Mouse (Mus musculus) layer of hippocampus, adult 18-20 months (tissue): ENCODE data around the gene Tmem156. TPM values are rescaled to one million over a fixed set of nuclear protein-coding genes. Genes with fewer than 3 reads are reported as not detected.

Experiments used
- DNase-seq, 2 experiments: peaks; one replicate each; pipeline ENCODE4 v3.0.0; 2022; ENCODE audit warnings: low spot score in 2 of 2
- total RNA-seq, 2 experiments: library from RNA; stranded (reverse); gene quantifications; 2 replicates each; pipeline ENCODE4 v1.2.3; 2021

Tmem156 gene
- total RNA-seq, 2 experiments from 2014 or later = 0.37 to 0.53 TPM

- DNase-seq = no peak
Measured at GRCm38 (mm10) chr5:65097457-65097856, 5.5 kb upstream of the Tmem156 start.

- no peak for DNase-seq
Measured at GRCm38 (mm10) chr5:65096805-65097204, 4.9 kb upstream of the Tmem156 start.

GRCm38 (mm10) chr5:65096082-65096481, 4.2 kb upstream of the Tmem156 start:
- DNase-seq = no peak

- DNase-seq = no peak
Measured at GRCm38 (mm10) chr5:65094902-65095545, 3.1 kb upstream of the Tmem156 start.

- no peak for DNase-seq
Measured at GRCm38 (mm10) chr5:65093769-65094168, 1.8 kb upstream of the Tmem156 start.

GRCm38 (mm10) chr5:65091184-65091858, 611 bp downstream of the Tmem156 start:
- DNase-seq = no peak

GRCm38 (mm10) chr5:65089707-65090106, 2.2 kb downstream of the Tmem156 start:
- DNase-seq = no peak

GRCm38 (mm10) chr5:65086522-65086921, 5.4 kb downstream of the Tmem156 start:
- no peak for DNase-seq

- no peak for DNase-seq
Measured at GRCm38 (mm10) chr5:65081836-65082235, 10.1 kb downstream of the Tmem156 start.

- DNase-seq = peak; percentile 3 to 70
Measured at GRCm38 (mm10) chr5:65079881-65080280, 12.1 kb downstream of the Tmem156 start.

GRCm38 (mm10) chr5:65078081-65078480, 13.9 kb downstream of the Tmem156 start:
- no peak for DNase-seq

- DNase-seq = no peak
Measured at GRCm38 (mm10) chr5:65076748-65077147, 15.2 kb downstream of the Tmem156 start.

GRCm38 (mm10) chr5:65076087-65076486, 15.8 kb downstream of the Tmem156 start:
- DNase-seq = no peak

- DNase-seq = no peak
Measured at GRCm38 (mm10) chr5:65074693-65075092, 17.2 kb downstream of the Tmem156 start.

GRCm38 (mm10) chr5:65073247-65073646, 18.7 kb downstream of the Tmem156 start:
- DNase-seq = no peak

GRCm38 (mm10) chr5:65071689-65072118, 20.2 kb downstream of the Tmem156 start:
- no peak for DNase-seq

GRCm38 (mm10) chr5:65069872-65070271, 22.1 kb downstream of the Tmem156 start:
- no peak for DNase-seq

GRCm38 (mm10) chr5:65068166-65068565, 23.8 kb downstream of the Tmem156 start:
- DNase-seq = no peak

- DNase-seq = no peak
Measured at GRCm38 (mm10) chr5:65063266-65063665, 28.7 kb downstream of the Tmem156 start.

- no peak for DNase-seq
Measured at GRCm38 (mm10) chr5:65062236-65062635, 29.7 kb downstream of the Tmem156 start.

GRCm38 (mm10) chr5:65059806-65060205, 32.1 kb downstream of the Tmem156 start:
- DNase-seq = no peak

- no peak for DNase-seq
Measured at GRCm38 (mm10) chr5:65057596-65057995, 34.3 kb downstream of the Tmem156 start.

GRCm38 (mm10) chr5:65051513-65051912, 40.4 kb downstream of the Tmem156 start:
- no peak for DNase-seq
